Mouse (Mus musculus): ENCODE results near the gene Stac. TPM values are rescaled to one million over a fixed set of nuclear protein-coding genes. Genes with fewer than 3 reads are reported as not detected.
A peak's percentile ranks its signal among the peaks of the same experiment; 100 is the strongest.

Stac gene
- polyA plus RNA-seq, 1 experiment from 2014 or later = 1.3 TPM

GRCm38 (mm10) chr9:111550281-111550962, 139.7 kb downstream of the Stac start:
- 68% methylated on average over 21 of the region's 21 CpGs for WGBS
- Histone ChIP-seq H3K36me3 (ENCODE audit: control insufficient read depth, insufficient read depth, low read length) (no peaks in the 10 kb centered on the region), H3K9ac (ENCODE audit: low read depth, low read length) (no peak overlapping the region), H3K4me2 (replicated peaks; ENCODE audit: low read depth, low read length) (no peak overlapping the region), H3K4me3 (ENCODE audit: low read length) (no peak overlapping the region), H3K27ac (ENCODE audit: low read depth, low read length) (no peak overlapping the region; the same call in 1 of the 2 replicates), H3K27me3 (ENCODE audit: control insufficient read depth, insufficient read depth, low read length) (no peaks in the 10 kb centered on the region), H3K4me1 (ENCODE audit: control insufficient read depth, insufficient read depth, low read length) (0 out of 2 replicates have a peak, but pooled peaks cover 2% of the 10 kb centered on the region), H3K9me3 (ENCODE audit: control insufficient read depth, low read length) (no peaks in the 10 kb centered on the region)
- ATAC-seq (ENCODE audit: low FRiP score, low TSS enrichment) = no peak

- H3K27me3 ChIP-seq (ENCODE audit: control insufficient read depth, insufficient read depth, low read length) = no peaks in the 10 kb centered on the region
- H3K4me2 ChIP-seq (replicated peaks; ENCODE audit: low read depth, low read length) = no peak overlapping the region
- H3K4me1 ChIP-seq (ENCODE audit: control insufficient read depth, insufficient read depth, low read length) = no peaks in the 10 kb centered on the region
- no peak overlapping the region for H3K9ac ChIP-seq (ENCODE audit: low read depth, low read length)
- no peaks in the 10 kb centered on the region for H3K9me3 ChIP-seq (ENCODE audit: control insufficient read depth, low read length)
- H3K36me3 ChIP-seq (ENCODE audit: control insufficient read depth, insufficient read depth, low read length) = no peaks in the 10 kb centered on the region
- 67% methylated on average over 6 of the region's 6 CpGs for WGBS
- ATAC-seq (ENCODE audit: low FRiP score, low TSS enrichment) = no peak
- H3K27ac ChIP-seq (ENCODE audit: low read depth, low read length) = no peak overlapping the region
- H3K4me3 ChIP-seq (ENCODE audit: low read length) = no peak overlapping the region
Observed at GRCm38 (mm10) chr9:111542663-111543062, 147.5 kb downstream of the Stac start.

- peak; percentile 80 for ATAC-seq (ENCODE audit: low FRiP score, low TSS enrichment)
- Histone ChIP-seq H3K4me1 (ENCODE audit: control insufficient read depth, insufficient read depth, low read length) (peaks cover 7% of the 10 kb centered on the region; the same call in 1 of the 2 replicates), H3K4me3 (ENCODE audit: low read length) (no peak overlapping the region), H3K27ac (ENCODE audit: low read depth, low read length) (no peak overlapping the region), H3K9me3 (ENCODE audit: control insufficient read depth, low read length) (no peaks in the 10 kb centered on the region), H3K4me2 (replicated peaks; ENCODE audit: low read depth, low read length) (no peak overlapping the region), H3K36me3 (ENCODE audit: control insufficient read depth, insufficient read depth, low read length) (no peaks in the 10 kb centered on the region), H3K27me3 (ENCODE audit: control insufficient read depth, insufficient read depth, low read length) (no peaks in the 10 kb centered on the region), H3K9ac (ENCODE audit: low read depth, low read length) (no peak overlapping the region)
- WGBS = 67% methylated on average over 8 of the region's 8 CpGs
Observed at GRCm38 (mm10) chr9:111535445-111536064, 154.6 kb downstream of the Stac start.

GRCm38 (mm10) chr9:111534744-111535423, 155.3 kb downstream of the Stac start:
- H3K4me3 ChIP-seq (ENCODE audit: low read length) = no peak overlapping the region
- H3K9ac ChIP-seq (ENCODE audit: low read depth, low read length) = no peak overlapping the region
- H3K4me1 ChIP-seq (ENCODE audit: control insufficient read depth, insufficient read depth, low read length) = peaks cover 7% of the 10 kb centered on the region; the same call in 1 of the 2 replicates
- no peak overlapping the region for H3K27ac ChIP-seq (ENCODE audit: low read depth, low read length)
- ATAC-seq (ENCODE audit: low FRiP score, low TSS enrichment) = peak; percentile 77
- H3K36me3 ChIP-seq (ENCODE audit: control insufficient read depth, insufficient read depth, low read length) = no peaks in the 10 kb centered on the region
- no peak overlapping the region; the same call in 1 of the 2 replicates for H3K4me2 ChIP-seq (replicated peaks; ENCODE audit: low read depth, low read length)
- H3K9me3 ChIP-seq (ENCODE audit: control insufficient read depth, low read length) = no peaks in the 10 kb centered on the region
- WGBS = 32% methylated on average over 7 of the region's 7 CpGs
- H3K27me3 ChIP-seq (ENCODE audit: control insufficient read depth, insufficient read depth, low read length) = no peaks in the 10 kb centered on the region

- Histone ChIP-seq H3K4me2 (replicated peaks; ENCODE audit: low read depth, low read length) (no peak overlapping the region), H3K27ac (ENCODE audit: low read depth, low read length) (no peak overlapping the region), H3K9me3 (ENCODE audit: control insufficient read depth, low read length) (no peaks in the 10 kb centered on the region), H3K27me3 (ENCODE audit: control insufficient read depth, insufficient read depth, low read length) (no peaks in the 10 kb centered on the region), H3K4me1 (ENCODE audit: control insufficient read depth, insufficient read depth, low read length) (no peaks in the 10 kb centered on the region), H3K36me3 (ENCODE audit: control insufficient read depth, insufficient read depth, low read length) (no peaks in the 10 kb centered on the region), H3K4me3 (ENCODE audit: low read length) (no peak overlapping the region), H3K9ac (ENCODE audit: low read depth, low read length) (no peak overlapping the region)
- 94% methylated on average over 3 of the region's 3 CpGs for WGBS
- no peak for ATAC-seq (ENCODE audit: low FRiP score, low TSS enrichment)
Observed at GRCm38 (mm10) chr9:111523871-111524270, 166.3 kb downstream of the Stac start.

GRCm38 (mm10) chr9:111523111-111523510, 167.0 kb downstream of the Stac start:
- no peak overlapping the region for H3K4me3 ChIP-seq (ENCODE audit: low read length)
- H3K27me3 ChIP-seq (ENCODE audit: control insufficient read depth, insufficient read depth, low read length) = no peaks in the 10 kb centered on the region
- 93% methylated on average over 11 of the region's 11 CpGs for WGBS
- H3K27ac ChIP-seq (ENCODE audit: low read depth, low read length) = no peak overlapping the region
- no peak for ATAC-seq (ENCODE audit: low FRiP score, low TSS enrichment)
- no peaks in the 10 kb centered on the region for H3K36me3 ChIP-seq (ENCODE audit: control insufficient read depth, insufficient read depth, low read length)
- no peak overlapping the region for H3K9ac ChIP-seq (ENCODE audit: low read depth, low read length)
- H3K4me2 ChIP-seq (replicated peaks; ENCODE audit: low read depth, low read length) = no peak overlapping the region
- H3K9me3 ChIP-seq (ENCODE audit: control insufficient read depth, low read length) = no peaks in the 10 kb centered on the region
- H3K4me1 ChIP-seq (ENCODE audit: control insufficient read depth, insufficient read depth, low read length) = no peaks in the 10 kb centered on the region

GRCm38 (mm10) chr9:111522226-111522625, 167.9 kb downstream of the Stac start:
- H3K4me3 ChIP-seq (ENCODE audit: low read length) = no peak overlapping the region
- H3K4me2 ChIP-seq (replicated peaks; ENCODE audit: low read depth, low read length) = no peak overlapping the region
- H3K27me3 ChIP-seq (ENCODE audit: control insufficient read depth, insufficient read depth, low read length) = no peaks in the 10 kb centered on the region
- no peak overlapping the region for H3K27ac ChIP-seq (ENCODE audit: low read depth, low read length)
- no peak for ATAC-seq (ENCODE audit: low FRiP score, low TSS enrichment)
- WGBS = 93% methylated on average over 7 of the region's 7 CpGs
- H3K4me1 ChIP-seq (ENCODE audit: control insufficient read depth, insufficient read depth, low read length) = no peaks in the 10 kb centered on the region
- no peaks in the 10 kb centered on the region for H3K36me3 ChIP-seq (ENCODE audit: control insufficient read depth, insufficient read depth, low read length)
- no peak overlapping the region for H3K9ac ChIP-seq (ENCODE audit: low read depth, low read length)
- H3K9me3 ChIP-seq (ENCODE audit: control insufficient read depth, low read length) = no peaks in the 10 kb centered on the region

GRCm38 (mm10) chr9:111515536-111515935, 174.6 kb downstream of the Stac start:
- no peaks in the 10 kb centered on the region for H3K36me3 ChIP-seq (ENCODE audit: control insufficient read depth, insufficient read depth, low read length)
- no peak overlapping the region for H3K9ac ChIP-seq (ENCODE audit: low read depth, low read length)
- H3K27me3 ChIP-seq (ENCODE audit: control insufficient read depth, insufficient read depth, low read length) = no peaks in the 10 kb centered on the region
- H3K9me3 ChIP-seq (ENCODE audit: control insufficient read depth, low read length) = no peaks in the 10 kb centered on the region
- no peak overlapping the region for H3K4me2 ChIP-seq (replicated peaks; ENCODE audit: low read depth, low read length)
- ATAC-seq (ENCODE audit: low FRiP score, low TSS enrichment) = no peak
- 86% methylated on average over 3 of the region's 3 CpGs for WGBS
- H3K4me1 ChIP-seq (ENCODE audit: control insufficient read depth, insufficient read depth, low read length) = no peaks in the 10 kb centered on the region
- H3K27ac ChIP-seq (ENCODE audit: low read depth, low read length) = no peak overlapping the region
- no peak overlapping the region for H3K4me3 ChIP-seq (ENCODE audit: low read length)

Measured in kidney, embryonic 14.5 days (tissue).